ENCODE assay signal across 13 mouse cellular contexts in the genomic region with DNA sequence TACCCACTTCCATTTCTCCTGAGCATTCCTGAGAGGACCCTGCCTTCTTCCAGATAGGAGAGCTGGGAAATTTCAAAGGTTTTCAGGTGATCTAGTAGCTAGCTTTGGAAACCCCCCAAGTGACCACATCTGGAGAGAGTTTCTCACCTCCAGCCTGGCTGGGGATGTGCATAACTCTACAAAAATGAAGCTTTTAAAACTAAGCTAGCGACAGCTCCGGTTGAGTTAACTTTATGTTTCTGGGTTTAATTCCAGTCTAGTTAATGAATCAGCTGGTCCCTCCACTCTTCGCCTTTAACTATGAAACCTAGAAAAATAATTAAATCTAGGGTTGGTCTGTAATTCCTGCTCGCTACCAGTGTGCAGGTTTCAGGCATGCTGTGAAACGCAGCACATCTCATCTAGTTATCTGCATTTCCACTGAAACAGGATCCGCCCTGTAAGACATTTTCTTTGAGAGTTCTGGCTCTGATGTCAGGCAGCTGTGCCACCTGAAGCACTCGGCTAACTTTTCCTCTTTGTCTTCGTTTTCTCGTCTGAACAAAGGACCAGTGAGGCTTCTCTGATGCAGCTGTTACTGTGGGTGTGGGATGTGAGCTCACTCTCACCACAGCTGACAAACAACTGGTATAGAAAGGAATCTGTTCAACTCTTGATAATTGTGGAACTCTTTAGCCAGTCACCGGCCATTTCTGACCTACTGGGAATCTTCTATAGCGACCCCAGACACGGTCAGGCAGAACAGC. TPM values are rescaled to one million over a fixed set of nuclear protein-coding genes. Genes with fewer than 3 reads are reported as not detected.
DNase-seq lines count a peak whose midpoint lies in the region; ATAC-seq and TF ChIP-seq lines count a peak whose summit lies in the region.
"Had no signal": no experiment of that assay in that cellular context is flagged by ENCODE, and none has a peak within 500 bp of the region (broad histone marks: within the 10 kb centered on the region; RNA-seq: fewer than 3 reads in every experiment).

No protein-coding gene starts in this region.

- H3K27ac ChIP-seq in kidney, postnatal 0 days: peak overlapping the region; percentile 64

- peak; percentile 29 for DNase-seq in layer of hippocampus, adult 9-11 months
- no peak for DNase-seq in layer of hippocampus, postnatal 14 days (ENCODE audit: low spot score in 2 of 2)
- peak; percentile 22 for DNase-seq in R1 (ENCODE audit: low read depth, low spot score)
- peak; percentile 29 for DNase-seq in kidney, postnatal 0 days (ENCODE audit: low spot score)
- peak; percentile 40 to 50 for DNase-seq in thymus, postnatal 10 days (ENCODE audit: low spot score in 2 of 2)
- DNase-seq in natural killer cell, adult 2 months (ENCODE audit: low spot score in 2 of 2): no peak
- no peak for DNase-seq in frontal cortex, postnatal 14 days (ENCODE audit: low spot score in 2 of 2)
- DNase-seq: adrenal gland, postnatal 36 days; cerebellum, adult 18-20 months; gastrocnemius, postnatal 14 days; lung, postnatal 10 days; right cerebral cortex, postnatal 14 days had no signal

- 30% methylated on average over 12 of the region's 12 CpGs for WGBS in kidney, postnatal 0 days

- H3K9me3 ChIP-seq in kidney, postnatal 0 days (replicated peaks; ENCODE audit: low read length): no peaks in the 10 kb centered on the region

- no peak overlapping the region for H3K4me3 ChIP-seq in kidney, postnatal 0 days (replicated peaks; ENCODE audit: low read depth, low read length)
- H3K4me3 ChIP-seq: erythroblast, embryonic 14.5 days had no signal

- H3K27me3 ChIP-seq in kidney, postnatal 0 days (ENCODE audit: insufficient read depth, low read length): no peaks in the 10 kb centered on the region

- 0 out of 2 replicates have a peak, but pooled peaks have one; percentile 25 for ATAC-seq in kidney, postnatal 0 days (replicated peaks; ENCODE audit: low FRiP score, low read depth)

- peaks cover 4% of the 10 kb centered on the region; the same call in 1 of the 2 replicates for H3K4me1 ChIP-seq in kidney, postnatal 0 days (replicated peaks; ENCODE audit: insufficient read depth, low read length)

- no peak overlapping the region for H3K9ac ChIP-seq in kidney, postnatal 0 days (ENCODE audit: low read depth, low read length)

- H3K36me3 ChIP-seq in kidney, postnatal 0 days (ENCODE audit: insufficient read depth, low read length): no peaks in the 10 kb centered on the region

- H3K4me2 ChIP-seq in kidney, postnatal 0 days (ENCODE audit: low read length): peak overlapping the region; percentile 38

- no peak for TF ChIP-seq CTCF in kidney, postnatal 0 days (IDR thresholded peaks at IDR 0.05; ENCODE audit: low read depth)

RNA-seq across cellular contexts. Expression of gene Sytl2, which starts 39.3 kb away (rescaled TPM):
- total RNA-seq in layer of hippocampus, postnatal 14 days (2021): 10 to 100 TPM; 36.6 to 45.3 TPM
- polyA plus RNA-seq in kidney, postnatal 0 days (2015; fragmentation: Nextera tagmentation; extraction: Ambion mirVana): 14.9 and 16.5 TPM in 2 replicates

Comparison
In these comparisons a context has a peak if more than half of its experiments do, and no peak if none do; other contexts are left out.
1. DNase-seq: peak in layer of hippocampus, adult 9-11 months (single experiment), R1 (single experiment), kidney, postnatal 0 days (single experiment) and thymus, postnatal 10 days (2 of 2); none in layer of hippocampus, postnatal 14 days (0 of 2), natural killer cell, adult 2 months (0 of 2) and frontal cortex, postnatal 14 days (0 of 2).